9 mouse cellular contexts compared by ENCODE assay signal in the genomic region with DNA sequence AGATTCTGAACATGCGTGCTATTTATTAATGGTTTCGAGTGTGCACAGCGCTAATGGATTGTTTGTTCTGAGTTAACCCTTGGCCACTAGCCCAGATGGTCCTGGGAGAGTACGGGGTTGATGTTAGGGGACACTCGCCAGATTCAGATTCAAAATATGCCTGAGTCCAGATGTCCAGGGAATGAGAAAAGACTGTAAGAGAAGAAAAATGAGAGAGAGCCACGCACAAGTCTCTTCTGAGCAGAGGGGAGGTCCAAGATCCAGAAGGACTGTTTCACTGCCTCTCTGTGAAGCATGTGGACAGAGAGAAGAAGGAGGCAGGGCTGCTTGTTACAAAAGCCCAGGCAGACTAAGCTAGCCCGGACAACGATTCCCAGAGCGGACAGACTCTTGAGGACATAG. TPM values are rescaled to one million over a fixed set of nuclear protein-coding genes. Genes with fewer than 3 reads are reported as not detected.
DNase-seq lines count a peak whose midpoint lies in the region; ATAC-seq lines count a peak whose summit lies in the region.
"Had no signal": no experiment of that assay in that cellular context is flagged by ENCODE, and none has a peak within 500 bp of the region (broad histone marks: within the 10 kb centered on the region; RNA-seq: fewer than 3 reads in every experiment).

No protein-coding gene starts in this region.

- WGBS in midbrain, embryonic 14.5 days, result 75% methylated on average over 9 of the region's 9 CpGs
- 84% methylated on average over 9 of the region's 9 CpGs for WGBS in midbrain, embryonic 10.5 days
- WGBS in kidney, embryonic 16.5 days, result 55% methylated on average over 9 of the region's 9 CpGs
- 17% methylated on average over 9 of the region's 9 CpGs for WGBS in stomach, embryonic 15.5 days

- H3K4me2 ChIP-seq in midbrain, embryonic 14.5 days (ENCODE audit: low read length), result no peak overlapping the region
- H3K4me2 ChIP-seq in kidney, embryonic 16.5 days (replicated peaks; ENCODE audit: low read depth, low read length), result peak overlapping the region; percentile 31; the same call in 1 of the 2 replicates
- H3K4me2 ChIP-seq in stomach, embryonic 15.5 days, result peak overlapping the region; percentile 24

- DNase-seq in midbrain, embryonic 14.5 days, result peak; percentile 23
- DNase-seq in midbrain, embryonic 10.5 days (ENCODE audit: low spot score), result no peak
- peak; percentile 79 for DNase-seq in gastrocnemius, postnatal 25 days
- no peak for DNase-seq in thymus, postnatal 36 days
- no peak for DNase-seq in urinary bladder, adult 18-20 months (ENCODE audit: low spot score in 2 of 2)

- H3K9me3 ChIP-seq in midbrain, embryonic 14.5 days (ENCODE audit: control insufficient read depth, low read length), result no peaks in the 10 kb centered on the region
- no peaks in the 10 kb centered on the region for H3K9me3 ChIP-seq in midbrain, embryonic 10.5 days (replicated peaks)
- H3K9me3 ChIP-seq in kidney, embryonic 16.5 days (ENCODE audit: low read length), result no peaks in the 10 kb centered on the region
- no peaks in the 10 kb centered on the region for H3K9me3 ChIP-seq in stomach, embryonic 15.5 days

- no peak for ATAC-seq in midbrain, embryonic 14.5 days (ENCODE audit: low FRiP score, low TSS enrichment)
- peak; percentile 86 for ATAC-seq in kidney, embryonic 16.5 days (ENCODE audit: low FRiP score, low TSS enrichment)
- peak; percentile 69; the same call in 1 of the 2 replicates for ATAC-seq in stomach, embryonic 15.5 days (ENCODE audit: insufficient read depth, low FRiP score, low read depth)
- no peak for ATAC-seq in activated CD4-positive, CD25-positive, alpha-beta regulatory T cell, adult 4 months

- no peaks in the 10 kb centered on the region for H3K4me1 ChIP-seq in midbrain, embryonic 14.5 days (ENCODE audit: control insufficient read depth, insufficient read depth, low read length)
- H3K4me1 ChIP-seq in midbrain, embryonic 10.5 days, result no peaks in the 10 kb centered on the region
- peaks cover 5% of the 10 kb centered on the region; the same call in 1 of the 2 replicates for H3K4me1 ChIP-seq in kidney, embryonic 16.5 days (ENCODE audit: insufficient read depth, low read length)
- H3K4me1 ChIP-seq in stomach, embryonic 15.5 days, result peaks cover 14% of the 10 kb centered on the region

- no peak overlapping the region for H3K9ac ChIP-seq in midbrain, embryonic 14.5 days (replicated peaks; ENCODE audit: low read length)
- no peak overlapping the region for H3K9ac ChIP-seq in kidney, embryonic 16.5 days (replicated peaks; ENCODE audit: low read length)
- no peak overlapping the region for H3K9ac ChIP-seq in stomach, embryonic 15.5 days

- H3K27ac ChIP-seq in midbrain, embryonic 14.5 days (replicated peaks; ENCODE audit: low read depth, low read length), result no peak overlapping the region
- no peak overlapping the region for H3K27ac ChIP-seq in midbrain, embryonic 10.5 days (replicated peaks)
- H3K27ac ChIP-seq in kidney, embryonic 16.5 days (ENCODE audit: low read length), result peak overlapping the region; percentile 74
- H3K27ac ChIP-seq in stomach, embryonic 15.5 days, result peak overlapping the region; percentile 82

- H3K27me3 ChIP-seq in midbrain, embryonic 14.5 days (ENCODE audit: control insufficient read depth, insufficient read depth, low read length), result no peaks in the 10 kb centered on the region
- no peaks in the 10 kb centered on the region for H3K27me3 ChIP-seq in midbrain, embryonic 10.5 days (ENCODE audit: low read depth, poor library complexity, severe bottlenecking)
- no peaks in the 10 kb centered on the region for H3K27me3 ChIP-seq in kidney, embryonic 16.5 days (ENCODE audit: insufficient read depth, low read length)
- no peaks in the 10 kb centered on the region for H3K27me3 ChIP-seq in stomach, embryonic 15.5 days (replicated peaks)

- H3K36me3 ChIP-seq in midbrain, embryonic 14.5 days (ENCODE audit: control insufficient read depth, insufficient read depth, low read length), result no peaks in the 10 kb centered on the region
- H3K36me3 ChIP-seq in midbrain, embryonic 10.5 days, result no peaks in the 10 kb centered on the region
- H3K36me3 ChIP-seq in kidney, embryonic 16.5 days (ENCODE audit: insufficient read depth, low read length), result no peaks in the 10 kb centered on the region
- H3K36me3 ChIP-seq in stomach, embryonic 15.5 days, result no peaks in the 10 kb centered on the region

- no peak overlapping the region for H3K4me3 ChIP-seq in midbrain, embryonic 14.5 days (replicated peaks; ENCODE audit: low read depth, low read length)
- no peak overlapping the region for H3K4me3 ChIP-seq in midbrain, embryonic 10.5 days
- no peak overlapping the region for H3K4me3 ChIP-seq in kidney, embryonic 16.5 days (ENCODE audit: low read length)
- no peak overlapping the region for H3K4me3 ChIP-seq in stomach, embryonic 15.5 days (replicated peaks)

RNA-seq across cellular contexts. Expression of a gene that starts 33.8 kb away (rescaled TPM):
- polyA plus RNA-seq in midbrain, embryonic 14.5 days (2014; fragmentation: Nextera tagmentation; extraction: Ambion mirVana), result 3.2 TPM in 1 of 2 replicates, not detected in the other
- 2.5 and 2.7 TPM in 2 replicates for polyA plus RNA-seq in midbrain, embryonic 10.5 days (2016; fragmentation: Nextera tagmentation; extraction: Ambion mirVana)
- 1 to 10 TPM in 1 of 2 experiments, not detected in 1; 1.3 TPM for total RNA-seq in gastrocnemius, postnatal 25 days (2021)
- 87.7 and 91.5 TPM in 2 replicates for polyA plus RNA-seq in kidney, embryonic 16.5 days (2015; fragmentation: Nextera tagmentation; extraction: Ambion mirVana)
- polyA plus RNA-seq in stomach, embryonic 15.5 days (2015; fragmentation: Nextera tagmentation; extraction: Ambion mirVana), result 209 and 223 TPM in 2 replicates
- polyA plus RNA-seq in activated CD4-positive, CD25-positive, alpha-beta regulatory T cell, adult 4 months (2017; shearing (Covaris generic)), result 10 to 100 TPM in 1 of 2 experiments, 1 to 10 TPM in 1; 4.2 to 12.0 TPM
- total RNA-seq: layer of hippocampus, postnatal 10 days had no signal

Comparison
In these comparisons a context has a peak if more than half of its experiments do, and no peak if none do; other contexts are left out.
1. DNase-seq: peak in midbrain, embryonic 14.5 days (single experiment) and gastrocnemius, postnatal 25 days (single experiment); none in midbrain, embryonic 10.5 days (single experiment), thymus, postnatal 36 days (0 of 2) and urinary bladder, adult 18-20 months (0 of 2).
2. ATAC-seq: peak in kidney, embryonic 16.5 days (single experiment) and stomach, embryonic 15.5 days (single experiment); none in midbrain, embryonic 14.5 days (single experiment) and activated CD4-positive, CD25-positive, alpha-beta regulatory T cell, adult 4 months (single experiment).
3. H3K27ac ChIP-seq: peak in kidney, embryonic 16.5 days (single experiment) and stomach, embryonic 15.5 days (single experiment); none in midbrain, embryonic 14.5 days (single experiment) and midbrain, embryonic 10.5 days (single experiment).